Mouse (Mus musculus) granulocyte monocyte progenitor cell, adult 5-6 weeks (primary cell): Measurements from ENCODE around the gene Fli1. TPM values are rescaled to one million over a fixed set of nuclear protein-coding genes. Genes with fewer than 3 reads are reported as not detected.
A peak's percentile ranks its signal among the peaks of the same experiment; 100 is the strongest.

Source experiments
- ATAC-seq: replicated peaks from 2 replicates; pipeline ENCODE4 v1.8.0; 2016; ENCODE audit warnings: mild to moderate bottlenecking, moderate TSS enrichment, inconsistent platforms; ENCODE audit not compliant: poor library complexity, severe bottlenecking
- total RNA-seq, 2 experiments: library from RNA; stranded (forward) in 1 of 2; stranded (reverse) in 1 of 2; fragments of 200-712, 200-1000 nt in 1 of 2; fragments of >200 nt in 1 of 2; fragmentation: Nextera tagmentation in 1 of 2; gene quantifications; 2 replicates each; pipeline ENCODE4 v1.2.3; 2014 to 2017

The Fli1 gene
- total RNA-seq (2014; fragmentation: Nextera tagmentation): 63.4 and 68.3 TPM in 2 replicates
- total RNA-seq (2017): 106 and 109 TPM in 2 replicates

- no peak for ATAC-seq
These were observed at the start of gene Fli1 for GRCm38 (mm10) chr9:32542212-32543039. Gene Fli1 (minus strand): TSS chr9:32542861.

GRCm38 (mm10) chr9:32591732-32592582, 49.3 kb upstream of the Fli1 start:
- peak; percentile 91 for ATAC-seq

GRCm38 (mm10) chr9:32590571-32590970, 47.9 kb upstream of the Fli1 start:
- ATAC-seq: no peak

GRCm38 (mm10) chr9:32589900-32590299, 47.2 kb upstream of the Fli1 start:
- peak; percentile 68 for ATAC-seq

- no peak for ATAC-seq
These were observed 42.7 kb upstream of the Fli1 start for GRCm38 (mm10) chr9:32585357-32585756.

- ATAC-seq: no peak
These were observed 41.2 kb upstream of the Fli1 start for GRCm38 (mm10) chr9:32583905-32584304.

- ATAC-seq: peak; percentile 86
These were observed 39.4 kb upstream of the Fli1 start for GRCm38 (mm10) chr9:32581851-32582573.

- ATAC-seq: no peak
These were observed 35.8 kb upstream of the Fli1 start for GRCm38 (mm10) chr9:32578411-32578810.

- no peak for ATAC-seq
These were observed 31.0 kb upstream of the Fli1 start for GRCm38 (mm10) chr9:32573638-32574037.

GRCm38 (mm10) chr9:32571676-32572075, 29.0 kb upstream of the Fli1 start:
- ATAC-seq: no peak

GRCm38 (mm10) chr9:32570547-32570946, 27.9 kb upstream of the Fli1 start:
- ATAC-seq: peak; percentile 74

GRCm38 (mm10) chr9:32569261-32569660, 26.6 kb upstream of the Fli1 start:
- no peak for ATAC-seq

- no peak for ATAC-seq
These were observed 24.9 kb upstream of the Fli1 start for GRCm38 (mm10) chr9:32567603-32568002.

GRCm38 (mm10) chr9:32565309-32565708, 22.6 kb upstream of the Fli1 start:
- no peak for ATAC-seq

GRCm38 (mm10) chr9:32562837-32563236, 20.2 kb upstream of the Fli1 start:
- peak; percentile 4; the same call in 1 of the 2 replicates for ATAC-seq

GRCm38 (mm10) chr9:32562409-32562808, 19.7 kb upstream of the Fli1 start:
- peak; percentile 91 for ATAC-seq

- ATAC-seq: no peak
These were observed 18.7 kb upstream of the Fli1 start for GRCm38 (mm10) chr9:32561190-32561890.

GRCm38 (mm10) chr9:32559859-32560258, 17.2 kb upstream of the Fli1 start:
- ATAC-seq: no peak

GRCm38 (mm10) chr9:32559454-32559853, 16.8 kb upstream of the Fli1 start:
- no peak for ATAC-seq

- peak; percentile 91 for ATAC-seq
These were observed 13.7 kb upstream of the Fli1 start for GRCm38 (mm10) chr9:32556313-32556712.
